Mouse (Mus musculus) liver, embryonic 14.5 days (tissue): ENCODE measurements around the gene Nucb2. TPM values are rescaled to one million over a fixed set of nuclear protein-coding genes. Genes with fewer than 3 reads are reported as not detected.

Source experiments
- ATAC-seq: fragments of 200-750 bp; cut with Nextera tagmentation; 2 replicates; pipeline ENCODE4 v1.8.0; 2017; ENCODE audit warnings: moderate number of reproducible peaks, mild to moderate bottlenecking, moderate library complexity; ENCODE audit not compliant: insufficient read depth
- DNase-seq, 3 experiments: peaks; one replicate each; pipeline ENCODE4 v3.0.0-alpha.2; 2012 to 2013; ENCODE audit warnings: low read depth in 3 of 3, low spot score in 3 of 3
- H3K27ac ChIP-seq: fragments of 300-500 bp; sonication (generic); 2 replicates; pipeline ENCODE4 v1.5.1; 2014; ENCODE audit warnings: moderate library complexity, mild to moderate bottlenecking, control low read depth, inconsistent platforms
- H3K27me3 ChIP-seq: fragments of 300-500 bp; sonication (generic); 2 replicates; pipeline ENCODE4 v1.6.1; 2014; ENCODE audit warnings: mild to moderate bottlenecking, low read length, moderate library complexity; ENCODE audit not compliant: control insufficient read depth, insufficient read depth
- H3K36me3 ChIP-seq: fragments of 300-500 bp; sonication (generic); replicated peaks from 2 replicates; pipeline ENCODE4 v1.6.1; 2014; ENCODE audit warnings: low read depth; ENCODE audit not compliant: control insufficient read depth, insufficient read depth
- H3K4me1 ChIP-seq, 2 experiments: fragments of 200-500 bp in 1 of 2; fragments of 300-500 bp in 1 of 2; sonication (generic) in 1 of 2; replicated peaks; 2 replicates each; pipeline ENCODE4 v1.6.1; 2012 to 2014; ENCODE audit warnings: antibody characterized with exemption in 1 of 2, inconsistent platforms in 1 of 2, low read length in 1 of 2; ENCODE audit not compliant: control insufficient read depth in 2 of 2, insufficient read depth in 2 of 2
- H3K4me2 ChIP-seq: fragments of 300-500 bp; sonication (generic); 2 replicates; pipeline ENCODE4 v1.6.1; 2014; ENCODE audit warnings: low read depth, mild to moderate bottlenecking, control low read depth, moderate library complexity
- H3K4me3 ChIP-seq, 2 experiments: fragments of 200-500 bp in 1 of 2; fragments of 300-500 bp in 1 of 2; sonication (generic) in 1 of 2; 2 replicates each; pipeline ENCODE4 v1.5.1; 2012 to 2014; ENCODE audit warnings: low read depth in 2 of 2, low read length in 2 of 2, mild to moderate bottlenecking in 2 of 2, control low read depth in 1 of 2, inconsistent platforms in 1 of 2, moderate library complexity in 1 of 2; ENCODE audit not compliant: insufficient read depth in 1 of 2
- H3K9ac ChIP-seq: fragments of 300-500 bp; sonication (generic); replicated peaks from 2 replicates; pipeline ENCODE4 v1.6.1; 2014; ENCODE audit warnings: mild to moderate bottlenecking, control low read depth, moderate library complexity
- H3K9me3 ChIP-seq: fragments of 300-500 bp; sonication (generic); 2 replicates; pipeline ENCODE4 v1.6.1; 2016; ENCODE audit warnings: low read length, mixed read lengths; ENCODE audit not compliant: control insufficient read depth
- CTCF ChIP-seq: IDR thresholded peaks from 2 replicates; pipeline ENCODE4 v1.5.1; 2016; ENCODE audit warnings: antibody characterized with exemption, low read depth, control low read depth
- EP300 ChIP-seq: IDR thresholded peaks from 2 replicates; pipeline ENCODE4 v1.6.1; 2016; ENCODE audit warnings: antibody characterized with exemption, low read depth
- WGBS: fragments of 180-500 bp; shearing (Covaris S2); extraction: QIAGEN DNeasy Blood & Tissue Kit; methylation state at CpG from one replicate; pipeline ENCODE4 v1.1.7; 2014; ENCODE audit not compliant: insufficient replicate concordance; 5-methylcytosine and 5-hydroxymethylcytosine counted together
- polyA plus RNA-seq, 2 experiments: library from polyadenylated mRNA; depleted of rRNA in 1 of 2; stranded (reverse) in 1 of 2; unstranded in 1 of 2; fragments of >200 nt; fragmentation: Nextera tagmentation in 1 of 2; extraction: Ambion mirVana in 1 of 2; gene quantifications; 2 replicates each; pipeline versions ENCODE4 v1.2.1 to v1.2.3; 2012 to 2014

Gene Nucb2
- polyA plus RNA-seq, 2 experiments: 2.2 to 3.1 TPM

GRCm38 (mm10) chr7:116514030-116514429 is 9.9 kb downstream of the Nucb2 start:
- no peak overlapping the region for H3K4me3 ChIP-seq
- no peak overlapping the region for H3K4me2 ChIP-seq
- no peaks in the 10 kb centered on the region for H3K27me3 ChIP-seq
- ATAC-seq (no peak), DNase-seq (no peak)
- no peaks in the 10 kb centered on the region for H3K9me3 ChIP-seq
- H3K27ac ChIP-seq: no peak overlapping the region
- no peak for TF ChIP-seq EP300
- peak; percentile 20; the same call in 1 of the 2 replicates for TF ChIP-seq CTCF
- 63% methylated on average over 5 of the region's 5 CpGs for WGBS
- no peaks in the 10 kb centered on the region for H3K36me3 ChIP-seq
- H3K9ac ChIP-seq: no peak overlapping the region
- H3K4me1 ChIP-seq: 0 out of 4 replicates have a peak, but pooled peaks cover 0 to 2% of the 10 kb centered on the region in 2 experiments

- 0 out of 4 replicates have a peak, but pooled peaks cover 0 to 2% of the 10 kb centered on the region in 2 experiments for H3K4me1 ChIP-seq
- TF ChIP-seq EP300 (no peak), CTCF (no peak)
- H3K9me3 ChIP-seq: no peaks in the 10 kb centered on the region
- H3K4me3 ChIP-seq: no peak overlapping the region
- WGBS: 58% methylated on average over 9 of the region's 9 CpGs
- ATAC-seq: no peak
- H3K27ac ChIP-seq: no peak overlapping the region
- H3K27me3 ChIP-seq: no peaks in the 10 kb centered on the region
- H3K4me2 ChIP-seq: no peak overlapping the region
- H3K9ac ChIP-seq: no peak overlapping the region
- H3K36me3 ChIP-seq: no peaks in the 10 kb centered on the region
- no peak for DNase-seq
Observed at GRCm38 (mm10) chr7:116514546-116514945, 10.4 kb downstream of the Nucb2 start.

GRCm38 (mm10) chr7:116515059-116515458 is 10.9 kb downstream of the Nucb2 start:
- Histone ChIP-seq H3K4me3 (no peak overlapping the region), H3K9ac (no peak overlapping the region), H3K27me3 (no peaks in the 10 kb centered on the region), H3K27ac (no peak overlapping the region), H3K4me2 (no peak overlapping the region), H3K4me1 (0 out of 4 replicates have a peak, but pooled peaks cover 0 to 2% of the 10 kb centered on the region in 2 experiments), H3K9me3 (no peaks in the 10 kb centered on the region), H3K36me3 (no peaks in the 10 kb centered on the region)
- DNase-seq (no peak), ATAC-seq (no peak)
- TF ChIP-seq EP300: no peak
- TF ChIP-seq CTCF: no peak
- 66% methylated on average over 7 of the region's 7 CpGs for WGBS

- 63% methylated on average over 13 of the region's 13 CpGs for WGBS
- TF ChIP-seq CTCF (no peak), EP300 (no peak)
Observed at GRCm38 (mm10) chr7:116515514-116516135, 11.5 kb downstream of the Nucb2 start.

GRCm38 (mm10) chr7:116517240-116517639 is 13.1 kb downstream of the Nucb2 start:
- ATAC-seq (no peak), DNase-seq (no peak)
- Histone ChIP-seq H3K4me3 (no peak overlapping the region), H3K27me3 (no peaks in the 10 kb centered on the region), H3K4me2 (no peak overlapping the region), H3K9ac (no peak overlapping the region), H3K9me3 (no peaks in the 10 kb centered on the region), H3K27ac (no peak overlapping the region), H3K36me3 (no peaks in the 10 kb centered on the region), H3K4me1 (0 out of 4 replicates have a peak, but pooled peaks cover 0 to 2% of the 10 kb centered on the region in 2 experiments)
- TF ChIP-seq CTCF (no peak), EP300 (no peak)
- WGBS: 59% methylated on average over 5 of the region's 5 CpGs

More at GRCm38 (mm10) chr7:116515514-116516135, 11.5 kb downstream of the Nucb2 start:
- Histone ChIP-seq H3K4me1 (0 out of 4 replicates have a peak, but pooled peaks cover 0 to 2% of the 10 kb centered on the region in 2 experiments), H3K4me3 (no peak overlapping the region), H3K9ac (no peak overlapping the region), H3K27ac (no peak overlapping the region), H3K36me3 (no peaks in the 10 kb centered on the region), H3K9me3 (no peaks in the 10 kb centered on the region), H3K4me2 (no peak overlapping the region), H3K27me3 (no peaks in the 10 kb centered on the region)
- ATAC-seq: no peak
- no peak for DNase-seq
